In genomic region chr5:87782731-87783130, GRCm38 (mm10) we compare ENCODE assay signal across 1 mouse cellular context.
TF ChIP-seq lines count a peak whose summit lies in the region.

No protein-coding gene starts in this region.

TF ChIP-seq in CH12.LX, 34 proteins besides CTCF, POLR2A, EP300 and RAD21:
- TF ChIP-seq MYC (IDR thresholded peaks at IDR 0.05; ENCODE audit: low read depth, low read length), result no peak
- no peak for TF ChIP-seq USF2 (conservative IDR thresholded peaks at IDR 0.05; ENCODE audit: low read depth, low read length)
- TF ChIP-seq BHLHE40 (IDR thresholded peaks at IDR 0.05; ENCODE audit: low read depth, low read length), result no peak
- TF ChIP-seq MAX (IDR thresholded peaks at IDR 0.05; ENCODE audit: low read length), result no peak
- TF ChIP-seq UBTF (IDR thresholded peaks at IDR 0.05; ENCODE audit: low read depth, low read length), result no peak
- no peak for TF ChIP-seq POLR2AphosphoS2 (IDR thresholded peaks at IDR 0.05; ENCODE audit: low read depth, low read length)
- TF ChIP-seq ZKSCAN1 (IDR thresholded peaks at IDR 0.05; ENCODE audit: borderline replicate concordance, low read depth, low read length), result no peak
- TF ChIP-seq GABPA (IDR thresholded peaks at IDR 0.05; ENCODE audit: insufficient replicate concordance, low read depth, low read length), result no peak
- TF ChIP-seq NELFE (IDR thresholded peaks at IDR 0.05; ENCODE audit: low read depth, low read length), result no peak
- no peak for TF ChIP-seq SIN3A (IDR thresholded peaks at IDR 0.05; ENCODE audit: low read length)
- TF ChIP-seq NRF1 (IDR thresholded peaks at IDR 0.05; ENCODE audit: low read depth, low read length), result no peak
- TF ChIP-seq KAT2A (IDR thresholded peaks at IDR 0.05; ENCODE audit: insufficient replicate concordance, low read length), result no peak
